Mouse (Mus musculus): ENCODE measurements around the gene Atp2a1. TPM values are rescaled to one million over a fixed set of nuclear protein-coding genes. Genes with fewer than 3 reads are reported as not detected.

Gene Atp2a1
- polyA plus RNA-seq, 1 experiment: 2.2 TPM

- Histone ChIP-seq H3K4me3 (ENCODE audit: insufficient read depth, poor library complexity, severe bottlenecking) (no peak overlapping the region), H3K27me3 (ENCODE audit: control insufficient read depth, insufficient read depth, insufficient read length) (no peaks in the 10 kb centered on the region), H3ac (ENCODE audit: control insufficient read depth, insufficient read length, low read depth) (peak overlapping the region; percentile 49), H3K79me2 (ENCODE audit: control insufficient read depth, insufficient read depth) (no peaks in the 10 kb centered on the region), H3K36me3 (ENCODE audit: control insufficient read depth, insufficient read depth) (peaks cover 9% of the 10 kb centered on the region), H3K79me3 (ENCODE audit: low read depth) (no peaks in the 10 kb centered on the region)
- TF ChIP-seq CTCF (IDR thresholded peaks at IDR 0.05; ENCODE audit: control insufficient read depth, insufficient read depth, insufficient read length) (no peak), MYOD1 (IDR thresholded peaks at IDR 0.05; ENCODE audit: control insufficient read depth, insufficient read length, low read depth) (no peak), MYOG (IDR thresholded peaks at IDR 0.05; ENCODE audit: control insufficient read depth, extremely low read depth, insufficient read length) (no peak)
Observed at GRCm38 (mm10) chr7:126428154-126428553, 34.8 kb downstream of the Atp2a1 start.

DNA sequence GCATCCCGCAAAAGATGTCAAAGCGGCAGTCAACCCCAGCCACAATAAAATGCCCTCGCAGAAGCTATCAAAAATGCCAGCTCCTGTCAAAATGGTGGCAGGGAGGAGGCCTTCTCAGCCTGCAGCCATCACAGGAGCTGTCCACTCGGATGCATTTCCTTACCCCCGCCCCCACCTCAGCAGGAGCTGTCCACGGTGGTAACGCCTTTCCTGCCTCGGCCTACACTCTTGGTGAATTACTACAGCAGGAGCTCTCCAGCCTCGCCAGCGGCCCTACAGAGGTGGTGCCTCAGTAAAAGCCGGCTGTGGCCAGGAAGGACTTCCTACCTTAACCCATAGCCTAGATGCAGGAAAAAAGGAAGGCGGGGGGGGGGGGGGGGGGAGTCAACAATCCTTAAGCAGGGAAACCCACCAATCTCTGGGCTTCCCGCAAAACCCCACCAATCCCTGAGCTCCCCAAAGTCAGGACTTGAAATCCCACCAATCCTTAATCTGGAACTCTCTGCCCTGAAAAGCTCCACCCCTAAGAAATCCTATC lies 35.5 kb downstream of the Atp2a1 start:
- TF ChIP-seq CEBPB (IDR thresholded peaks at IDR 0.05; ENCODE audit: low read depth) (no peak), MYOD1 (IDR thresholded peaks at IDR 0.05; ENCODE audit: control insufficient read depth, insufficient read length, low read depth) (no peak), USF1 (IDR thresholded peaks at IDR 0.05; ENCODE audit: low read depth) (no peak), MYOG (IDR thresholded peaks at IDR 0.05; ENCODE audit: control insufficient read depth, extremely low read depth, insufficient read length) (no peak), CTCF (IDR thresholded peaks at IDR 0.05; ENCODE audit: control insufficient read depth, insufficient read depth, insufficient read length) (no peak), MAX (IDR thresholded peaks at IDR 0.05) (no peak), FOSL1 (IDR thresholded peaks at IDR 0.05; ENCODE audit: insufficient read depth, low read length, poor library complexity, severe bottlenecking) (no peak)

GRCm38 (mm10) chr7:126424161-126424560 lies 38.7 kb downstream of the Atp2a1 start:
- no peaks in the 10 kb centered on the region for H3K79me3 ChIP-seq (ENCODE audit: low read depth)
- no peak overlapping the region for H3ac ChIP-seq (ENCODE audit: control insufficient read depth, insufficient read length, low read depth)
- H3K36me3 ChIP-seq (ENCODE audit: control insufficient read depth, insufficient read depth): no peaks in the 10 kb centered on the region
- peaks cover 3% of the 10 kb centered on the region for H3K27me3 ChIP-seq (ENCODE audit: control insufficient read depth, insufficient read depth, insufficient read length)
- TF ChIP-seq MYOD1 (IDR thresholded peaks at IDR 0.05; ENCODE audit: control insufficient read depth, insufficient read length, low read depth) (no peak), CTCF (IDR thresholded peaks at IDR 0.05; ENCODE audit: control insufficient read depth, insufficient read depth, insufficient read length) (no peak), MAX (IDR thresholded peaks at IDR 0.05) (no peak)
- no peaks in the 10 kb centered on the region for H3K79me2 ChIP-seq (ENCODE audit: control insufficient read depth, insufficient read depth)
- H3K4me3 ChIP-seq (ENCODE audit: insufficient read depth, poor library complexity, severe bottlenecking): no peak overlapping the region

More for the DNA sequence above, 35.5 kb downstream of the Atp2a1 start:
- Histone ChIP-seq H3K27me3 (ENCODE audit: control insufficient read depth, insufficient read depth, insufficient read length) (no peaks in the 10 kb centered on the region), H3ac (ENCODE audit: control insufficient read depth, insufficient read length, low read depth) (no peak overlapping the region), H3K79me3 (ENCODE audit: low read depth) (no peaks in the 10 kb centered on the region), H3K79me2 (ENCODE audit: control insufficient read depth, insufficient read depth) (no peaks in the 10 kb centered on the region), H3K4me3 (ENCODE audit: insufficient read depth, poor library complexity, severe bottlenecking) (no peak overlapping the region), H3K36me3 (ENCODE audit: control insufficient read depth, insufficient read depth) (peaks cover 9% of the 10 kb centered on the region)

DNA sequence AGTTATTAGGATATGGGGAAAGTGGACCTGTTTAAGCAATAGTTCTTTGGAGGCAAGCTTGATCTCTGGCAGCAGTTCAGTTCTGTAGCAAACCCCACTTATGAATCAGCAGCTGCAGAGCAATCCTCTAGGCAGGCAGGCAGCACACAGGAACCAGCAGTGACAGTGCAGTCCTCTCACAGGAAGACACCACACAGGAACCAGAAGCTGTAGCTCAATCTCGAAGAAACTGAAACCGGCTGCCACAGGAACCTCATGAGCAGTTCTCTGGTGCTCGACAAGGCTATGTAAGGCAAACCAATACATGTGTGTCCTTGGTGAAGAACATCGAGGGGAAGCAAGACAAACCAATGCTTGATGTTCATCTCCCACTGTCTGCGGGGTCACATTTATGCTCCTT lies 41.2 kb downstream of the Atp2a1 start:
- H3K79me2 ChIP-seq (ENCODE audit: control insufficient read depth, insufficient read depth): no peaks in the 10 kb centered on the region
- no peaks in the 10 kb centered on the region for H3K79me3 ChIP-seq (ENCODE audit: low read depth)
- TF ChIP-seq CTCF (IDR thresholded peaks at IDR 0.05; ENCODE audit: control insufficient read depth, insufficient read depth, insufficient read length) (no peak), MYOG (IDR thresholded peaks at IDR 0.05; ENCODE audit: control insufficient read depth, extremely low read depth, insufficient read length) (no peak), USF1 (IDR thresholded peaks at IDR 0.05; ENCODE audit: low read depth) (no peak), MYOD1 (IDR thresholded peaks at IDR 0.05; ENCODE audit: control insufficient read depth, insufficient read length, low read depth) (no peak), CEBPB (IDR thresholded peaks at IDR 0.05; ENCODE audit: low read depth) (no peak), MAX (IDR thresholded peaks at IDR 0.05) (no peak), FOSL1 (IDR thresholded peaks at IDR 0.05; ENCODE audit: insufficient read depth, low read length, poor library complexity, severe bottlenecking) (no peak)
- no peak overlapping the region for H3ac ChIP-seq (ENCODE audit: control insufficient read depth, insufficient read length, low read depth)
- no peak overlapping the region for H3K4me3 ChIP-seq (ENCODE audit: insufficient read depth, poor library complexity, severe bottlenecking)
- peaks cover 3% of the 10 kb centered on the region for H3K27me3 ChIP-seq (ENCODE audit: control insufficient read depth, insufficient read depth, insufficient read length)
- H3K36me3 ChIP-seq (ENCODE audit: control insufficient read depth, insufficient read depth): no peaks in the 10 kb centered on the region

DNA sequence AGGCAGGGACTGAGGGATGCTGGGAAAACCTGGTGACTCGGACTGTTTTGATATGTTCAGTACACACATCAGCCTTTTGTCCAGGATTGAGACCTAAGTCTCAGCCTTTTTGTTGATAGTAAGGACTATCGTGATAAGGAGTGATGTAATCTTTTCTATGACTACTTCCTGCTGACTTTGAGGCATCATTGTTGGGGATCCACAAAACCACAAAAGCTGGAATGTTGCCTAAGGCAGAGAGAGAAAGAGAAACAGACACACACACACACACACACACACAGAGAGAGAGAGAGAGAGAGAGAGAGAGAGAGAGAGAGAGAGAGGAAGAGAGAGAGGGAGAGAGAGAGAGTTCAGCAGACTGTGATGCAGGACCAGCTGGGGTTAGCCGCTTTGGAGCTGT lies 44.4 kb downstream of the Atp2a1 start:
- Histone ChIP-seq H3ac (ENCODE audit: control insufficient read depth, insufficient read length, low read depth) (no peak overlapping the region), H3K27me3 (ENCODE audit: control insufficient read depth, insufficient read depth, insufficient read length) (peaks cover 22% of the 10 kb centered on the region), H3K36me3 (ENCODE audit: control insufficient read depth, insufficient read depth) (no peaks in the 10 kb centered on the region), H3K79me3 (ENCODE audit: low read depth) (no peaks in the 10 kb centered on the region), H3K4me3 (ENCODE audit: insufficient read depth, poor library complexity, severe bottlenecking) (no peak overlapping the region), H3K79me2 (ENCODE audit: control insufficient read depth, insufficient read depth) (no peaks in the 10 kb centered on the region)
- TF ChIP-seq CTCF (IDR thresholded peaks at IDR 0.05; ENCODE audit: control insufficient read depth, insufficient read depth, insufficient read length): no peak
- TF ChIP-seq FOSL1 (IDR thresholded peaks at IDR 0.05; ENCODE audit: insufficient read depth, low read length, poor library complexity, severe bottlenecking): no peak
- no peak for TF ChIP-seq USF1 (IDR thresholded peaks at IDR 0.05; ENCODE audit: low read depth)
- no peak for TF ChIP-seq MYOD1 (IDR thresholded peaks at IDR 0.05; ENCODE audit: control insufficient read depth, insufficient read length, low read depth)
- no peak for TF ChIP-seq CEBPB (IDR thresholded peaks at IDR 0.05; ENCODE audit: low read depth)
- no peak for TF ChIP-seq MAX (IDR thresholded peaks at IDR 0.05)
- TF ChIP-seq MYOG (IDR thresholded peaks at IDR 0.05; ENCODE audit: control insufficient read depth, extremely low read depth, insufficient read length): no peak

- Histone ChIP-seq H3K4me3 (ENCODE audit: insufficient read depth, poor library complexity, severe bottlenecking) (no peak overlapping the region), H3K36me3 (ENCODE audit: control insufficient read depth, insufficient read depth) (no peaks in the 10 kb centered on the region), H3K27me3 (ENCODE audit: control insufficient read depth, insufficient read depth, insufficient read length) (peaks cover 28% of the 10 kb centered on the region), H3K79me3 (ENCODE audit: low read depth) (no peaks in the 10 kb centered on the region), H3K79me2 (ENCODE audit: control insufficient read depth, insufficient read depth) (no peaks in the 10 kb centered on the region), H3ac (ENCODE audit: control insufficient read depth, insufficient read length, low read depth) (no peak overlapping the region)
- no peak for TF ChIP-seq CEBPB (IDR thresholded peaks at IDR 0.05; ENCODE audit: low read depth)
- TF ChIP-seq USF1 (IDR thresholded peaks at IDR 0.05; ENCODE audit: low read depth): no peak
- no peak for TF ChIP-seq MYOG (IDR thresholded peaks at IDR 0.05; ENCODE audit: control insufficient read depth, extremely low read depth, insufficient read length)
Observed at GRCm38 (mm10) chr7:126417606-126418005, 45.3 kb downstream of the Atp2a1 start.
